In the genomic region with DNA sequence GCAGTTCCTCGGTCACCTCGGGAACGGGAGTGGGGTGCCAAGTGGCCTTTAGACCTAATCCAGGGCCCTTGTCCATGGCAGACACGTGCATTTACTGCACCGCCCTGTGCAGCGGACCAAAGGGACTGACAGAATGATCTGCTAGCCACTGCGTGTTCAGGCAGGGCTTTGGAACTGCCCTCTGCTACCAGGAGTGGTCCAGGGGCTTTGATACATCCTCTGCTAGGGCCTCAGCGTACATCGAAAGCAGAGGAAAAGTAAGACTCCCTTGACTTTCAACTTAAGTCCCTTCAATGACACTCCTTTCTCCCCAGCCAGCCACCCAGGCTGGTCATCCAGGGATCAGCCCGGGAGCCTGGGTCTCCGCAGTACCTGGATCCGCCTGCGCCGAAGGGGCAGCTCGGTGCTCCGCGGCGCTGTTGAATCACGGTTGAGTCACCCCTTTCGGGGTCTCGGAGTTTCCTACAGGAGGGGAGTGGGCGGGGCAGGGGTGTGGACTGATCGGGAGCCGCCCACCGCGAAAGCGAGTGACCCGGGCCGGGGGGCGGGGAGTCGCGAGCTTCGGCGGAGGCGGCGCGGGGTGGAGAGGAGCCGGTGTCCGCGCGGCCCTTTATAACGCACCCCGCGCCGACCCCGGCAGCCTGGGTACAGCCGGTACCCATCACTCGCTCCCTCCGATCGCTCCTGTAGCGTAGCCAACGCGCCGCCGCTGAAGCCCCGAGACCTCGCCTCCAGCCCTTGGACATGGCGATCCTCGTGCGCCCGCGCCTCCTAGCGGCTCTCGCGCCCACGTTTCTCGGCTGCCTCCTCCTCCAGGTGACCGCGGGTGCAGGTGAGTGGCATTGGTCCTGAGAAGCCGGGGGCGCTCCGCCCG, we compare ENCODE assay signal across 8 mouse cellular contexts. TPM values are rescaled to one million over a fixed set of nuclear protein-coding genes. Genes with fewer than 3 reads are reported as not detected.
DNase-seq lines count a peak whose midpoint lies in the region; ATAC-seq lines count a peak whose summit lies in the region.

A gene (plus strand): TSS at position 567 of the 874 bp plus-strand sequence.

- H3K9me3 ChIP-seq in intestine, embryonic 14.5 days (ENCODE audit: control insufficient read depth, low read length) = no peaks in the 10 kb centered on the region

- H3K4me2 ChIP-seq in intestine, embryonic 14.5 days (ENCODE audit: low read length) = peak within 1 kb of the TSS; percentile 79

- no peaks in the 10 kb centered on the region; the same call in 1 of the 2 replicates for H3K27me3 ChIP-seq in intestine, embryonic 14.5 days (replicated peaks; ENCODE audit: control insufficient read depth, insufficient read depth, low read length)

- H3K36me3 ChIP-seq in intestine, embryonic 14.5 days (ENCODE audit: control insufficient read depth, insufficient read depth, low read length) = no peaks in the 10 kb centered on the region

- H3K4me1 ChIP-seq in intestine, embryonic 14.5 days (replicated peaks; ENCODE audit: control insufficient read depth, insufficient read depth, low read length) = peaks cover 6% of the 10 kb centered on the region

- peak within 1 kb of the TSS; percentile 68 for H3K4me3 ChIP-seq in intestine, embryonic 14.5 days (ENCODE audit: low read depth, low read length)

- DNase-seq in ZHBTc4 (ENCODE audit: low read depth, low spot score) = peak; percentile 87
- DNase-seq in gastrocnemius, postnatal 25 days = peak; percentile 84
- peak; percentile 88 for DNase-seq in intestine, embryonic 14.5 days (ENCODE audit: low spot score)
- peak; percentile 66 to 74 for DNase-seq in left cerebral cortex, postnatal 25 days (ENCODE audit: low spot score in 2 of 2)
- DNase-seq in right cerebral cortex, postnatal 25 days = peak; percentile 73

- H3K27ac ChIP-seq in intestine, embryonic 14.5 days (ENCODE audit: low read depth) = peak within 1 kb of the TSS; percentile 29; the same call in 1 of the 2 replicates

- intact Hi-C loops in left cerebral cortex, postnatal 25 days (cut with DNase I) = loop anchor here (2.0 kb wide), 1 partner anchor 86 kb away; no protein-coding TSS in a partner anchor

- peak within 1 kb of the TSS; percentile 60 for H3K9ac ChIP-seq in intestine, embryonic 14.5 days (ENCODE audit: low read length)

- ATAC-seq in common myeloid progenitor, adult 5-6 weeks (replicated peaks; ENCODE audit: low read depth, poor library complexity, severe bottlenecking) = peak; percentile 60
- peak; percentile 89 for ATAC-seq in intestine, embryonic 14.5 days (replicated peaks; ENCODE audit: low FRiP score, low TSS enrichment, low read depth)
- peak; percentile 55 for ATAC-seq in megakaryocyte-erythroid progenitor cell, adult 5-6 weeks (replicated peaks; ENCODE audit: low FRiP score, low TSS enrichment, poor library complexity, severe bottlenecking)
- ATAC-seq in erythroid progenitor cell, adult 5-6 weeks (replicated peaks; ENCODE audit: low FRiP score, poor library complexity, severe bottlenecking) = no peak

- WGBS in intestine, embryonic 14.5 days = under 1% methylated on average over 72 of the region's 73 CpGs

RNA-seq across cellular contexts. Expression of the gene that starts here (rescaled TPM):
- 1.5 TPM in 1 of 2 replicates, not detected in the other for total RNA-seq in common myeloid progenitor, adult 5-6 weeks (2017)
- 1 to 10 TPM; 4.3 to 6.1 TPM for total RNA-seq in gastrocnemius, postnatal 25 days (2021)
- polyA plus RNA-seq in intestine, embryonic 14.5 days (2014; fragmentation: Nextera tagmentation; extraction: Ambion mirVana) = 23.4 and 24.8 TPM in 2 replicates
- 10 to 100 TPM; 42.7 to 45.5 TPM for total RNA-seq in left cerebral cortex, postnatal 25 days (2021)
- total RNA-seq in megakaryocyte-erythroid progenitor cell, adult 5-6 weeks (2014; fragmentation: Nextera tagmentation) = not detected in 2 replicates
- total RNA-seq in megakaryocyte-erythroid progenitor cell, adult 5-6 weeks (2017) = not detected in 2 replicates
- not detected in 2 replicates for total RNA-seq in erythroid progenitor cell, adult 5-6 weeks (2015; ENCODE audit: low replicate concordance)
- not detected in 2 replicates for total RNA-seq in erythroid progenitor cell, adult 5-6 weeks (2017; ENCODE audit: low replicate concordance)

Comparison
In these comparisons a context has a peak if more than half of its experiments do, and no peak if none do; other contexts are left out.
1. RNA of the gene that starts here (total RNA-seq): 42.7 to 45.5 TPM in left cerebral cortex, postnatal 25 days; 4.3 to 6.1 TPM in gastrocnemius, postnatal 25 days, 1.5 TPM in common myeloid progenitor, adult 5-6 weeks, not detected in megakaryocyte-erythroid progenitor cell, adult 5-6 weeks and not detected in erythroid progenitor cell, adult 5-6 weeks; every median in the first group is over 4 times any median in the second.
2. Peak in ATAC-seq in megakaryocyte-erythroid progenitor cell, adult 5-6 weeks; RNA of the gene not detected or under 1 TPM.
3. Peak in every context shown above with its lines, with median percentiles within 50 percentile points of each other: DNase-seq.